8 mouse cellular contexts compared by ENCODE assay signal in the genomic region with DNA sequence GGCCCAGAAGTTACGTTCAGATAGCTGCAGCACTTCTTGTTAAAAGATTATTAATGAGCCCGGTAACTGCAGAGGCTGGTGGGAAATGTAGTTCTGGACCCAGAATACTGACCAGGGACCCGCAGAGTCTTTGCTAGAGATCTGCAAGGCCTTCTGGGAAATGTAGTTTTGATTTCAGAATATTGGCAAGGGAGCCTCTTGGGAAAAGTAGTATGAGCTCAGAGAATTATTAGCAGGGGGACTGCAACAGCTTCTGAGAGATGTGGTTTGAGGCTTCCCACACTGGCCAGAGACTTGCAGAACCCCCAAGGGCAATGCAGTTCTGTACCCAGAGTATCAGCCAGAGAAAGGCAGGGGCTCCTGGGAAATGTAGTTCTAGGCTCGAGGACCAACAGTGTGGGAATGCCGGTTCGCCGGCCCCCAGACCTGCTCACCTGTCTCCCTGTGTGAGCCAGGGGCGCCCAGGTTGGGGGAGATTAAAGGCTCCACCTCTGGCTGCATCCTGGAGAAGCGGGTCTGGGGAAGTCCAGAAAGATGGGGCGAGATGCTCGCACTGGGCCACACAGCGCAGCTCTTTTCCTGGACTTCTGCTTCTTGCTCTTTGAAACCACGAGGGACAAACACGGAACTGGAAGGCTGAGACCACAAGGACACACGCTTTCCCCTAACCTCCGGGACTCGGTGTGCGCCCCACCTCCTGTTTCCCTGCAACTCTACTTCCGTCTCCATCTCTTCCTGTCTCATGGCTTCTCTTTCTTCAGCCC. TPM values are rescaled to one million over a fixed set of nuclear protein-coding genes. Genes with fewer than 3 reads are reported as not detected.
DNase-seq lines count a peak whose midpoint lies in the region; ATAC-seq and TF ChIP-seq lines count a peak whose summit lies in the region.

No protein-coding gene starts in this region.

- H3K27ac ChIP-seq in embryonic facial prominence, embryonic 14.5 days (replicated peaks; ENCODE audit: low read depth, low read length): peak overlapping the region; percentile 56
- peak overlapping the region; percentile 86 for H3K27ac ChIP-seq in heart, embryonic 10.5 days
- H3K27ac ChIP-seq in kidney, embryonic 15.5 days: peak overlapping the region; percentile 68
- H3K27ac ChIP-seq in limb, embryonic 15.5 days: peak overlapping the region; percentile 52; the same call in 1 of the 2 replicates
- H3K27ac ChIP-seq in midbrain, postnatal 0 days (ENCODE audit: low read depth, low read length): peak overlapping the region; percentile 83

- peak overlapping the region; percentile 78 for H3K4me2 ChIP-seq in embryonic facial prominence, embryonic 14.5 days (ENCODE audit: low read depth, low read length)
- H3K4me2 ChIP-seq in kidney, embryonic 15.5 days: peak overlapping the region; percentile 85
- H3K4me2 ChIP-seq in limb, embryonic 15.5 days: peak overlapping the region; percentile 89
- peak overlapping the region; percentile 80 for H3K4me2 ChIP-seq in midbrain, postnatal 0 days (ENCODE audit: low read depth, low read length, poor library complexity, severe bottlenecking)

- H3K4me1 ChIP-seq in embryonic facial prominence, embryonic 14.5 days (ENCODE audit: control insufficient read depth, insufficient read depth, low read length): 0 out of 2 replicates have a peak, but pooled peaks cover 6% of the 10 kb centered on the region
- H3K4me1 ChIP-seq in heart, embryonic 10.5 days: peaks cover 21% of the 10 kb centered on the region
- H3K4me1 ChIP-seq in kidney, embryonic 15.5 days: peaks cover 19% of the 10 kb centered on the region
- H3K4me1 ChIP-seq in limb, embryonic 15.5 days: peaks cover 12% of the 10 kb centered on the region
- peaks cover 3% of the 10 kb centered on the region; the same call in 1 of the 2 replicates for H3K4me1 ChIP-seq in midbrain, postnatal 0 days (ENCODE audit: insufficient read depth, low read length)

- H3K9ac ChIP-seq in embryonic facial prominence, embryonic 14.5 days (ENCODE audit: low read depth, low read length): peak overlapping the region; percentile 63
- H3K9ac ChIP-seq in kidney, embryonic 15.5 days: peak overlapping the region; percentile 59
- peak overlapping the region; percentile 50; the same call in 1 of the 2 replicates for H3K9ac ChIP-seq in limb, embryonic 15.5 days
- H3K9ac ChIP-seq in midbrain, postnatal 0 days (replicated peaks; ENCODE audit: low read length, poor library complexity, severe bottlenecking): peak overlapping the region; percentile 63

- no peaks in the 10 kb centered on the region for H3K27me3 ChIP-seq in embryonic facial prominence, embryonic 14.5 days (replicated peaks; ENCODE audit: control insufficient read depth, insufficient read depth, low read length)
- 0 out of 2 replicates have a peak, but pooled peaks cover 4% of the 10 kb centered on the region for H3K27me3 ChIP-seq in heart, embryonic 10.5 days (ENCODE audit: insufficient read depth, poor library complexity, severe bottlenecking)
- H3K27me3 ChIP-seq in kidney, embryonic 15.5 days: peaks cover under 1% of the 10 kb centered on the region
- no peaks in the 10 kb centered on the region for H3K27me3 ChIP-seq in limb, embryonic 15.5 days
- H3K27me3 ChIP-seq in midbrain, postnatal 0 days (ENCODE audit: insufficient read depth, low read length): no peaks in the 10 kb centered on the region

- no peak for TF ChIP-seq CTCF in midbrain, postnatal 0 days (IDR thresholded peaks at IDR 0.05)

- under 1% methylated on average over 19 of the region's 19 CpGs for WGBS in embryonic facial prominence, embryonic 14.5 days
- WGBS in heart, embryonic 10.5 days: under 1% methylated on average over 19 of the region's 19 CpGs
- WGBS in kidney, embryonic 15.5 days: under 1% methylated on average over 19 of the region's 19 CpGs
- WGBS in limb, embryonic 15.5 days: under 1% methylated on average over 19 of the region's 19 CpGs
- WGBS in midbrain, postnatal 0 days: under 1% methylated on average over 19 of the region's 19 CpGs

- no peaks in the 10 kb centered on the region for H3K36me3 ChIP-seq in embryonic facial prominence, embryonic 14.5 days (ENCODE audit: control insufficient read depth, insufficient read depth, low read length)
- no peaks in the 10 kb centered on the region for H3K36me3 ChIP-seq in heart, embryonic 10.5 days
- no peaks in the 10 kb centered on the region for H3K36me3 ChIP-seq in kidney, embryonic 15.5 days
- H3K36me3 ChIP-seq in limb, embryonic 15.5 days: no peaks in the 10 kb centered on the region
- no peaks in the 10 kb centered on the region for H3K36me3 ChIP-seq in midbrain, postnatal 0 days (ENCODE audit: insufficient read depth, low read length)

- DNase-seq in 3T3-L1 (ENCODE audit: low read depth, low spot score): peak; percentile 71
- peak; percentile 54 for DNase-seq in adrenal gland, postnatal 25 days
- peak; percentile 97 for DNase-seq in embryonic facial prominence, embryonic 14.5 days (ENCODE audit: low spot score)
- peak; percentile 95 for DNase-seq in heart, embryonic 10.5 days (ENCODE audit: low spot score)
- DNase-seq in midbrain, postnatal 0 days (ENCODE audit: low spot score): peak; percentile 96
- peak; percentile 57 to 74 for DNase-seq in spleen, postnatal 10 days (ENCODE audit: low spot score in 2 of 2)

- H3K4me3 ChIP-seq in embryonic facial prominence, embryonic 14.5 days (ENCODE audit: low read depth, low read length): peak overlapping the region; percentile 56
- peak overlapping the region; percentile 69 for H3K4me3 ChIP-seq in heart, embryonic 10.5 days
- H3K4me3 ChIP-seq in kidney, embryonic 15.5 days (replicated peaks): peak overlapping the region; percentile 66
- H3K4me3 ChIP-seq in limb, embryonic 15.5 days: peak overlapping the region; percentile 61
- H3K4me3 ChIP-seq in midbrain, postnatal 0 days (ENCODE audit: low read depth, low read length): peak overlapping the region; percentile 56

- H3K9me3 ChIP-seq in embryonic facial prominence, embryonic 14.5 days (ENCODE audit: control insufficient read depth, low read length): no peaks in the 10 kb centered on the region
- no peaks in the 10 kb centered on the region for H3K9me3 ChIP-seq in heart, embryonic 10.5 days
- no peaks in the 10 kb centered on the region for H3K9me3 ChIP-seq in kidney, embryonic 15.5 days (replicated peaks)
- no peaks in the 10 kb centered on the region for H3K9me3 ChIP-seq in limb, embryonic 15.5 days
- no peaks in the 10 kb centered on the region for H3K9me3 ChIP-seq in midbrain, postnatal 0 days (ENCODE audit: low read length)

- peak; percentile 92 for ATAC-seq in embryonic facial prominence, embryonic 14.5 days (ENCODE audit: low read depth)
- ATAC-seq in kidney, embryonic 15.5 days (replicated peaks; ENCODE audit: low FRiP score): peak; percentile 93
- ATAC-seq in limb, embryonic 15.5 days (ENCODE audit: insufficient number of reproducible peaks, low FRiP score, low TSS enrichment, low read depth): peak; percentile 91
- ATAC-seq in midbrain, postnatal 0 days (ENCODE audit: low FRiP score): peak; percentile 84

RNA-seq across cellular contexts. Expression of a gene that starts 9.8 kb away (rescaled TPM):
- 4.1 and 5.7 TPM in 2 replicates for total RNA-seq in adrenal gland, postnatal 25 days (2021)
- 2.4 and 2.6 TPM in 2 replicates for polyA plus RNA-seq in embryonic facial prominence, embryonic 14.5 days (2014; fragmentation: Nextera tagmentation; extraction: Ambion mirVana)
- 0.74 and 0.78 TPM in 2 replicates for polyA plus RNA-seq in heart, embryonic 10.5 days (2016; fragmentation: Nextera tagmentation; extraction: Ambion mirVana)
- polyA plus RNA-seq in kidney, embryonic 15.5 days (2015; fragmentation: Nextera tagmentation; extraction: Ambion mirVana): 2.4 and 2.5 TPM in 2 replicates
- 2.2 and 3.2 TPM in 2 replicates for polyA plus RNA-seq in limb, embryonic 15.5 days (2015; fragmentation: Nextera tagmentation; extraction: Ambion mirVana)
- 119 and 144 TPM in 2 replicates for total RNA-seq in midbrain, postnatal 0 days (2014; rRNA removed)
- 88.4 and 96.7 TPM in 2 replicates for polyA plus RNA-seq in midbrain, postnatal 0 days (2015; fragmentation: Nextera tagmentation; extraction: Ambion mirVana)

RNA-seq across cellular contexts. Expression of a gene that starts 11.5 kb away (rescaled TPM):
- total RNA-seq in adrenal gland, postnatal 25 days (2021): 2.3 TPM in 1 of 2 replicates, not detected in the other
- polyA plus RNA-seq in embryonic facial prominence, embryonic 14.5 days (2014; fragmentation: Nextera tagmentation; extraction: Ambion mirVana): 0.33 and 0.80 TPM in 2 replicates
- polyA plus RNA-seq in heart, embryonic 10.5 days (2016; fragmentation: Nextera tagmentation; extraction: Ambion mirVana): 0.49 and 0.83 TPM in 2 replicates
- polyA plus RNA-seq in kidney, embryonic 15.5 days (2015; fragmentation: Nextera tagmentation; extraction: Ambion mirVana): 1.1 TPM in 2 replicates
- polyA plus RNA-seq in limb, embryonic 15.5 days (2015; fragmentation: Nextera tagmentation; extraction: Ambion mirVana): 0.43 and 0.58 TPM in 2 replicates
- total RNA-seq in midbrain, postnatal 0 days (2014; rRNA removed): 0.38 and 1.4 TPM in 2 replicates
- polyA plus RNA-seq in midbrain, postnatal 0 days (2015; fragmentation: Nextera tagmentation; extraction: Ambion mirVana): 3.8 and 5.2 TPM in 2 replicates

RNA-seq across cellular contexts. Expression of a gene that starts 54.7 kb away (rescaled TPM):
- total RNA-seq in adrenal gland, postnatal 25 days (2021): 4.3 and 5.8 TPM in 2 replicates
- 1.8 and 2.1 TPM in 2 replicates for polyA plus RNA-seq in embryonic facial prominence, embryonic 14.5 days (2014; fragmentation: Nextera tagmentation; extraction: Ambion mirVana)
- polyA plus RNA-seq in heart, embryonic 10.5 days (2016; fragmentation: Nextera tagmentation; extraction: Ambion mirVana): 1.2 and 1.7 TPM in 2 replicates
- 0.36 and 0.44 TPM in 2 replicates for polyA plus RNA-seq in kidney, embryonic 15.5 days (2015; fragmentation: Nextera tagmentation; extraction: Ambion mirVana)
- polyA plus RNA-seq in limb, embryonic 15.5 days (2015; fragmentation: Nextera tagmentation; extraction: Ambion mirVana): 0.55 and 0.87 TPM in 2 replicates
- 589 and 657 TPM in 2 replicates for total RNA-seq in midbrain, postnatal 0 days (2014; rRNA removed)
- 24.2 and 26.9 TPM in 2 replicates for polyA plus RNA-seq in midbrain, postnatal 0 days (2015; fragmentation: Nextera tagmentation; extraction: Ambion mirVana)

Comparison
In these comparisons a context has a peak if more than half of its experiments do, and no peak if none do; other contexts are left out.
1. Peak in every context shown above with its lines: DNase-seq, ATAC-seq, H3K4me3 ChIP-seq and H3K27ac ChIP-seq.
2. RNA of a gene that starts 9.8 kb away (polyA plus RNA-seq): 88.4 to 96.7 TPM in midbrain, postnatal 0 days; 2.2 to 3.2 TPM in limb, embryonic 15.5 days, 2.4 to 2.6 TPM in embryonic facial prominence, embryonic 14.5 days, 2.4 to 2.5 TPM in kidney, embryonic 15.5 days and 0.74 to 0.78 TPM in heart, embryonic 10.5 days; every median in the first group is over 10 times any median in the second.